Mouse (Mus musculus) cortical plate, adult 2 months (tissue): Measurements from ENCODE around the gene Slc38a8. TPM values are rescaled to one million over a fixed set of nuclear protein-coding genes. Genes with fewer than 3 reads are reported as not detected.

Source experiments
- H3K27ac ChIP-seq: fragments of 200-500 bp; 2 replicates; pipeline ENCODE4 v1.5.1; 2012; ENCODE audit warnings: low read length, control low read depth, inconsistent platforms; ENCODE audit not compliant: insufficient read depth
- H3K4me1 ChIP-seq: fragments of 200-500 bp; 2 replicates; pipeline ENCODE4 v1.6.1; 2011; ENCODE audit warnings: low read length; ENCODE audit not compliant: control insufficient read depth, insufficient read depth
- H3K4me3 ChIP-seq: fragments of 200-500 bp; 2 replicates; pipeline ENCODE4 v1.5.1; 2011; ENCODE audit warnings: mild to moderate bottlenecking, low read length, control low read depth; ENCODE audit not compliant: insufficient read depth
- CTCF ChIP-seq: fragments of 200-500 bp; IDR thresholded peaks from 2 replicates; pipeline ENCODE4 v1.5.1; 2011; ENCODE audit warnings: mild to moderate bottlenecking, control low read depth, low read length; ENCODE audit not compliant: insufficient read depth; ENCODE audit errors: extremely low read depth
- POLR2A ChIP-seq: fragments of 200-500 bp; IDR thresholded peaks from 2 replicates; pipeline ENCODE4 v1.6.1; 2011; ENCODE audit warnings: mild to moderate bottlenecking, low read length, control low read depth; ENCODE audit not compliant: insufficient read depth; ENCODE audit errors: extremely low read depth
- polyA plus RNA-seq: library from polyadenylated mRNA; depleted of rRNA; stranded (reverse); fragments of >200 nt; gene quantifications from 2 replicates; pipeline ENCODE4 v1.2.3, GENCODE M21; 2012; rRNA removed

Gene Slc38a8
- 0.09 and 0.23 TPM in 2 replicates for polyA plus RNA-seq

GRCm38 (mm10) chr8:119501598-119501997 is at the start of gene Slc38a8:
Slc38a8 (minus strand) TSS chr8:119501698.
- Histone ChIP-seq H3K4me3 (no peak within 1 kb of the TSS), H3K27ac (no peak within 1 kb of the TSS), H3K4me1 (peaks cover 2% of the 10 kb centered on the region; the same call in 1 of the 2 replicates)
- TF ChIP-seq POLR2A: no peak
- TF ChIP-seq CTCF: no peak

DNA sequence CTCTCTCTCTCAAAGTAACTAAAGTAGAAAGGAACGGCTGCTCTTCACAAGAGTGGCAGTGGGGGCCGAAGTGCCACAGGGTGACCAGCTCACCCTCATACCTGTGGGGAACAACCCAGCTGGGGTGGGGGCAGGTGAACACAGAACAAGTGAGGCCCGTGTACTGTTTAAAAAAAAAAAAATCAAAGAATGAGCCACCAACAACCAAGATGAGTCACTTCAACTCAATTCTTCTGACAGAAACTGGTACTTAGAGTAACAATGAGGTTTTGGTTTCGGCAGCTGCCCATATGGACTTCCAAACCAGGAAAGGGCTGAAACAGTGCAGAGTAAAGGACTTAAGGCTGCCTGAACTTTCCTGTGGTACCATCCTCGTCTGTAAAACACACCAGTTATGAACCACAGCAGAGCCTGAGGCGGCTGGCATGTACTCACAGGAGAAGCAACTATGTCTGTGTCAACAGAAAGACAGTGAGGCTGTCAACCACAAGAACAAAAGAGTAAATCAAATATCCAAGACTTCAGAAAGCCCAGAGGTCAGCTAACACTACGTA is 47.1 kb upstream of the Slc38a8 start:
- TF ChIP-seq CTCF (no peak), POLR2A (no peak)
- Histone ChIP-seq H3K4me3 (no peak overlapping the region), H3K4me1 (peaks cover 7% of the 10 kb centered on the region), H3K27ac (no peak overlapping the region)

GRCm38 (mm10) chr8:119547019-119547691 is 45.7 kb upstream of the Slc38a8 start:
- TF ChIP-seq CTCF (no peak), POLR2A (no peak)
- no peak overlapping the region for H3K27ac ChIP-seq
- H3K4me3 ChIP-seq: no peak overlapping the region
- H3K4me1 ChIP-seq: peaks cover 7% of the 10 kb centered on the region

GRCm38 (mm10) chr8:119545791-119546190 is 44.3 kb upstream of the Slc38a8 start:
- H3K4me1 ChIP-seq: peaks cover 7% of the 10 kb centered on the region
- TF ChIP-seq CTCF (no peak), POLR2A (no peak)

DNA sequence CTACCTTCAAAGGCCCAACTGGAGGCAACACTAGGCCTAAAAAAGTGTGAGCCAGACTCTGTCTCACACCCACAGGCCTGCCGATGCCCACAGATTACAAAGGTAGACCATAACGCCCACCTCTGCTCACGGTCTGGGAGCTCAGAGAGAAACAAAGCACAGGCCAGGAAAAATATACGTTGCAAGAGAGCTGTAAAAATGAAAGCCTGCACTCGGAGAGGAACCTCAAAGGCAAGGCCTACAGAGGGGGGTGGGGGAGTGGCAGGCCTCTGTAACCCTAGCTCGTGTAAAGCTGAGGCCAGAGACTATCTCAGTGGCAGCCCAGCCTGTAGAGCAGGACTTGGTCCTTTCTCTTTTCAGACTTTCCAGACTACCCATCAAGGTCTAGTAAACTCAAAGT is 43.7 kb upstream of the Slc38a8 start:
- peaks cover 4% of the 10 kb centered on the region for H3K4me1 ChIP-seq
- H3K4me3 ChIP-seq: no peak overlapping the region
- no peak overlapping the region for H3K27ac ChIP-seq
- TF ChIP-seq POLR2A (no peak), CTCF (no peak)

More at GRCm38 (mm10) chr8:119545791-119546190, 44.3 kb upstream of the Slc38a8 start:
- Histone ChIP-seq H3K4me3 (no peak overlapping the region), H3K27ac (no peak overlapping the region)

GRCm38 (mm10) chr8:119544606-119545005 is 43.1 kb upstream of the Slc38a8 start:
- no peak overlapping the region for H3K4me3 ChIP-seq
- no peak overlapping the region for H3K27ac ChIP-seq
- H3K4me1 ChIP-seq: no peaks in the 10 kb centered on the region
- TF ChIP-seq CTCF: no peak

GRCm38 (mm10) chr8:119531973-119532372 is 30.5 kb upstream of the Slc38a8 start:
- Histone ChIP-seq H3K27ac (no peak overlapping the region), H3K4me3 (no peak overlapping the region)

DNA sequence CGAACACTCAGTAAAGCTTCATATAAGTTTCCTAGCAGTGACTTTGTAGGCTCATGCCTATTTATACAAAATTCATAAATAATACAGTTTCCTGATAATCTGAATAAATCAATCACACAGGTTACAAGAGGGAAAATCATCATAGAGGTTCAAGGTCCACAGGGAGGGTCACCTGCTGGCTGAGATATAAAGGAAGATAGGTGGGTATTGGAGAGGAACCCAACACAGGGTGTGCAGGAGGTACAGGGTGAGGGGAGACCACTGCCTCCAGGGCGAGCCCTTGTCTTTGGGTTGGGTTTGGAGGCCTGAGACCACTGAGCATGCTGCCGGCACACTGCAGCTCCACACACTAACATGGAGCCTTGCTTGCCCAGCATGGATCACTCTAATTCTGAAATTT is 29.9 kb upstream of the Slc38a8 start:
- H3K4me3 ChIP-seq: no peak overlapping the region
- TF ChIP-seq CTCF (no peak), POLR2A (no peak)
- no peak overlapping the region for H3K27ac ChIP-seq
- peaks cover 7% of the 10 kb centered on the region for H3K4me1 ChIP-seq

More at GRCm38 (mm10) chr8:119531973-119532372, 30.5 kb upstream of the Slc38a8 start:
- TF ChIP-seq CTCF: no peak
- no peak for TF ChIP-seq POLR2A
- peaks cover 7% of the 10 kb centered on the region for H3K4me1 ChIP-seq

DNA sequence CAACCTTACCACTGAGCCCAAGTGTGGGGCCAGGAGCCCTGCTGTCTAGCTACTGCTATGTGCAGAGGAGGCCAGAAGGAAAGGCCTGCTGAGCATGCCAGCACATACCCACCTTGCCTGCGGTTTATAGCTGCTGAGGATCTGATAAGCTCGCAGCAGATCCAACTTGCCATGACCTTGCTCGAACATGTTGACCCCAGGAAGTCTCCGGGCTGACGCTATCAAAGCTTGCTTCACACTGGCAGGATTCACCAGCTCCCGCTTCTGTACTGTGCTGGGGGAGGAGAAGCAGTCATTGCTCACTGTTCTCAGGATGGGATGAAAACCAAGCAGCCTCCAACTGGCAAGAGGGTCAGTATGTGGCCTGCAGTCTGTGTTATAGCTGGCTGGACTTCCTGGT is 29.4 kb upstream of the Slc38a8 start:
- Histone ChIP-seq H3K27ac (no peak overlapping the region), H3K4me1 (peaks cover 7% of the 10 kb centered on the region), H3K4me3 (no peak overlapping the region)
- TF ChIP-seq CTCF: no peak
- TF ChIP-seq POLR2A: no peak

DNA sequence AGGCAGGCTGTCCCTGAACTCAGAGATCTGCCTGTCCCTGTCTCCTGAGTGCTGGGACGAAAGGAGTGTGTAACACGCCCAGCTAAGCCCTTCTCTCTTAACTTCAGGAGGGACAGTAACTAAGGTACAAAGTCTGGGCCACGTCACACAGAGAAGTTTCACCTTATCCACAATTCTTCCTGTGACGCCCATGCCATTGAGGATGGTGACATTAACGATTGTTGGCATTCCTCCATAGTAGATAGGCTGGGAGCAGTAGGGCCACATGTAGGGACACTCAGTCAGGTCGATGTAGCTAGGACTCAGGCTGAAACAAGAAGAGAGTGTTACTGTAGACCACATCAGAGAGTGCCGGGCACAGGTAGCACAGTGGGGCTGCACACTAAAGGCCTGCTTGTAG is 27.3 kb upstream of the Slc38a8 start:
- no peak overlapping the region for H3K27ac ChIP-seq
- TF ChIP-seq POLR2A (no peak), CTCF (no peak)

More for the DNA sequence above, 27.3 kb upstream of the Slc38a8 start:
- Histone ChIP-seq H3K4me3 (no peak overlapping the region), H3K4me1 (peaks cover 7% of the 10 kb centered on the region)
